Mouse (Mus musculus) cerebellum, postnatal 25 days (tissue): Measurements from ENCODE around the gene Pik3r2.
"Not testable (repeated sequence)": the region's sequence is repeated elsewhere in the genome, so short reads cannot be mapped to it uniquely, and the experiment has no call there.

Experiments used
- DNase-seq, 2 experiments: peaks; one replicate each; pipeline ENCODE4 v3.0.0; 2021; ENCODE audit warnings: mixed read lengths in 2 of 2

The Pik3r2 gene

DNA sequence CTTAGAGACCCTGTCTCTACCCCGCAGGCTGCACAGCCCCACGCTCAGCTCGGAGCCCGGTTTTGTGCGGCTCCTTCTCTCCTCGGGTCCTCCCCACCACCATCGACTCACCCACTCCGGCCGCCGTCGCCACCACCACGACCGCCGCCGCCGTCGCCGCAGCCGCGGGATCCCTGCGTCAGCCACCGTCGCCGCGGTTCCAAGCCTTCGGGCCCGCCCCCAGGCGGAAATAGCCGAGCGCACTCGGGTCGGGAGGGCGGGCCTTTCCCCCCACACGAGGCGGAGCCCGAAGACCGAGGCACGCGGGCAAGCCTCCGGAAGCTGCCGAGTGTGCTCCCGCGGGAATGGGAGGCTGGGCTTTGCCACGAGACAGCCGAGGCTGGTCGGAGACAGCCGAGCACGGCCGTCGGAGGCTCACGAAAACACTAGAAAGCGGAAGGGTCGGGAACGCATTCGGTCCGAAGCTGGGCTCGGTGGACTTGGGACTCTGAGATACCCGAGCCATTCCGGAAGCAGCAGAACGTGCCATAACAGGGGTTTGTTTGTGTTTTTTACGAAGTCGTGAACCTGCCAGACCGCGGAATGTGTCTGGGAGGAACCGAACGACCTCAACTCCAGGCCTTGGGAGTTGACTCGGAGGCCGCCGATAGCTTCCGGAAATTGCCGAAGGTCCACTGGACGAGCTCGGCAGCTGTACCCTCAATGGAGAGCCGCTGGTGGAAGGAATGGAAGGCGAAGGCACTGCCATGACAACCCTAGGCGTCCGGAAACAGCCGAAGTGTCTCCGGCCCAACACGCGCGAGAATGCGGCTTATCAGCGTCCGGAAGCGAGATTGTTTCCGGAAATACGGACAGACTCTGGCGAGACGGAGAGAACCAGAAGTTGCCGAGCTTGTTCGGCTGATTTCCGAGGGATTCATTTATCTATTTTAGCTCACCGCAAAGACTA, at the start of gene Pik3r2:
Gene Pik3r2, minus strand, starts transcription at position 218 of the 949 bp plus-strand sequence.
- DNase-seq = peak; percentile 99

DNA sequence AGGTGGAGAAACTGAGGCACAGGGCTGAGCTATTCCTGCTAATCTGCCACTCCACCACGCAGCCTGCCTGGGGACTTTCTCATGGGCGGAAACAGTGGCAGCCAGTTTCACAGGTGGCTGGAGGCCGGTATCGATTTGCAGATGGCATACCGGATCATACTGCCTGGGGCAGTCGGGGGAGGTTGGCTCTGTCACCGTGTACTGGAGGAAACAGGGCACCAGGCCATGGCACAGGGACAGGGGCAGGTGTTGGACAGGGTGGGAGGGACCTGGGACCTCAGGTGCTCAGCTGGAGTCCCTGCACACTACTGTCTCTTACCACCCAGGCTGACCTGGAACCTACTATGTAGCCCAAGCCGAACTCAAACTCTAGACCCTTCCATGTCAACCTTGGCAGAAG, 49.3 kb upstream of the Pik3r2 start:
- DNase-seq = no peak

DNA sequence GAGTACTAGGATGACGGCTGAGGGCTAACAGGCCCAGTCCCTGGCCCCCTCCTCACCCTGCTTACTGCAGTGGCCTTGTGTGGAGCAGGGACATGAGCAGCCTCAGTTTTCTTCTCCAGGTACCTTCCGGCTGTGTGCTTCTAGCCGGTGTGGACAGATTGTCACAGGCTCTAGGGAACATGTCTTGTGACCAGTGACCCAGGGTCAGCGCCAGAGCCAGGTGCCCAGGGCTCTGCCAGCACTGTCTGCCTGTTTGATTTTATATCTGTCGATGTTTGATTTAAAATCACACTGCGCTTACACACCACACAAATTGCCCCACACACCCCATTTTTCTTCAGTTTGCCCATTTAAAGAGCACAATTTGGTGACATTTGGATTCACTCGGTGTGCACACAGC, 47.3 kb upstream of the Pik3r2 start:
- no peak for DNase-seq

DNA sequence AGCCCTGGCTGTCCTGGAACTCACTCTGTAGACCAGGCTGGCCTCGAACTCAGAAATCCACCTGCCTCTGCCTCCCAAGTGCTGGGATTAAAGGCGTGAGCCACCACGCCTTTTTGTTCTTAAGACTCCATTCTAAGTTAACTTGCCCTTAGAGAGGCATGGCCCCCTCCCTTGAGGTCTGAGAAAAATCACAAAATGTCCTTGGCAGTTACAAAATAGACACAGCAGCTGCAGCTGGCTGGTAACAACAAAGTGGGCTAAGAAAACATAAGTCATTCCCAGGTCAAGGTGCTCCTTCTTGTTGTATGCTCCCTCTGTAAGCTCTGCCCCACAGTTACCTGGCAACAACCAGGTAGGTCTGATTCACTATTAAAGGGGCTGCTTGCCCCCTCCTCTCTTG, 46.1 kb upstream of the Pik3r2 start:
- not testable (repeated sequence) for DNase-seq

DNA sequence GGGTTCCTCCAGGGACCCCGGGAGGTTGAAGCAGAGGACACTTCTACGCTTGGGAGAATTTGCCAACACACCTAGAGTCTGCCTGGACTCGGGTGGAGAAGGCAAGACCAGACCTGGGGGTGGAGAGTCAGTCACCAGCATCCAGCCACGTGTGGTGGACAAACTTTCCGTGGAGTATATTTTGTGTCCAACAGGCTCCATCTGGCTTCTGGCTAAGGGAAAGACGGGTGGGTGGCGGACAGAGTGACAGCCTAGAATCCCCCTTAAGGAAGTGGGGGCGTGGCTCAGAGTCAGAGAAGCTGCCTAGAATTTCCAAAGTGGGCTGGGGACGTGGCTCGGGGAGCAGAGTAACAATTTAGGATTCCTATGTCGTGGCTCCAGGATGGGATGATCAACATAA, 45.5 kb upstream of the Pik3r2 start:
- no peak for DNase-seq

GRCm38 (mm10) chr8:70821399-70821962, 45.0 kb upstream of the Pik3r2 start:
- peak; percentile 74 to 81 for DNase-seq

DNA sequence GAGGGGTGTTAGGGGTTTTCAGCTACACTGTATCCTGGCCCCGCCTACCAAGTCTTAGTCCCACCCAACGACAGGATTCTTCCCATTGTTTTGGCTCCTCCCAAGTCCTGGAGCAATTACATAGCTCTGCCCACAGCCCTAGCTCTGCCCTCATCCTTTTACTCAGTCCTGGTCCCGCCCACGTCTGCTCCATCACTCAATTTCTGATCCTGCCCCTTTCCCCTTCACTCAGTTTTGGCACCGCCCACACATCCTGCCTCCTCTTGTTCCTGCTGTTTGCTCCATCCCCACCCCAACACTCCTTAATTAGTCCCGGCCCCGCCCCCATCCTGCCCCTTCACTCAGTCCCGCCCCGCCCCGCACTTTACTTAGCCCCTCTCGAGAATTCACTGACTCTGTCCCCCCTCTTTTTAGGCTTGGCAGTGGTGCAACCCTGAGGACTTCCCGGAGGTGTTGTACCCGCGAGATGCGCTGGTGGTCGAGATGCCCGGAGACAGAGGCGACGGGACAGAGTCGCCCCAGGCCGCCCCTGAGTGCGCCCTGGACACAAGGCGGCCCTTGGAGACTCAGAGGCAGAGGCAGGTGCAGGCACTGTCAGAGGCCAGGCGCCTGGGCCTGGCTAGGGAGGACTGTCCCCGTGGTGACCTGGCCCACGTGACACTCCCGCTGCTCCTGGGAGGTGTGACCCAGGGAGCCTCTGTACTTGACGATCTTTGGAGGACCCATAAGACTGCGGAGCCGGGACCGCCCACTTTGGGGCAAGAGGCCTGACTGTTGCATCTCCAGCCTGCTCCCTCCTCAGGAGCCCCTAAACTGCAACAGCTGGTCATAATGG, 43.8 kb upstream of the Pik3r2 start:
- no peak for DNase-seq

DNA sequence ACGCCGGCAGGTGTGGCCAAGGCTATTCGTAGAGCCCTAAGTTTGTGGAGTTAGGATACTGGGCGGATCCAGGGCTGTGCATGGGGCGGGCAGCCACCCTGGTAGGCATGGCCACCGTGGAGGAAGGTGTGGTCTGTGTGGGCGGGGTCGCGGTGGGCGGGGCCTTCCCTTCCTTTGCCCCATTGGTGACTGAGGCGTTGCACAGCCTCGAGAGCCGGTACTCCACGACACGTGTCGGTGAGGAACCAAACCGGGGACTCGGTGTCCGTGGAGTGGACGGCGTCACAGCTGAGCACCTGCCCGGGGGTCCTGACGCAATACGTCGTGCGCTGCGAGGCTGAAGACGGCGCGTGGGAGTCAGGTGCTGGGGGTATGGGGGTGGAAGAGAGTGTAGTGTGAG, 40.2 kb upstream of the Pik3r2 start:
- DNase-seq = no peak

DNA sequence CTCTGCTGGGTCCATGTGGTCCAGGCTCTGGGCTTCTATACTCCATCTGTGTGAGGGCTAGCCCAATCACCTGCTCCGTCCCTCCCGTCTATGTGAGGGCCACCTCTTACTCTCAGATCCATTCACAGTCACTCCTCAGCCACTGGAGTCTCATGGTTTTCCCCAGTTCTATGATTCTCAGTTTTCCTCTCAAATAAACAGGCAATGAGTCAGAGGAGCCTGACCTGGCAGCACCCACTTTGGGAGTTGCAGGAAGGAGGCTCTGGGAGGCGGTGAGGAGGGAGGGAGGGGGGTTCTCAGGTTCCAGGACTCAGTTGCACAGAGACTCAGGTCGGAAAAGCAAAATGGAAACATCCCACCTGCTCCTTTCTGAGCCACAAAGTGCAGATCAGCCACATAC, 36.4 kb upstream of the Pik3r2 start:
- DNase-seq = no peak

DNA sequence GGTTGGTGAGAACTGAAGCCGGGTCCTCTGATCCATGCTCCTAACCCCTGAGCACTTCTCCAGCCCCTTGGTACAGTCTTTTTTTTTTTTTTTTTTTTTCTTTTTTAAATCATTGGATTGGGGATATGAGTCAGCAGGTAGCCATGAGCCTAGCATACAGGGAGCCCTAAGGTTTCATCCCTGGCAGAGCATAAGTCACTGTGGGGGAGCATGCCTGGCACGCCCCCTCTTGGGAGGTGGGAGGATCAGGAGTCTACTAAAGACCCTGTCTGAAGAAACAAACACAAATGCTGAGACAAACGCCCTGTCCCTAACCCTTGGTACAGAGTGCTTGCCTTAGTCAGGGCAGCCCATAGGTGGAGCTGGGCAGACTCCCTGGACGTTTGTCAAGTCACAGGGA, 35.5 kb upstream of the Pik3r2 start:
- no peak for DNase-seq

DNA sequence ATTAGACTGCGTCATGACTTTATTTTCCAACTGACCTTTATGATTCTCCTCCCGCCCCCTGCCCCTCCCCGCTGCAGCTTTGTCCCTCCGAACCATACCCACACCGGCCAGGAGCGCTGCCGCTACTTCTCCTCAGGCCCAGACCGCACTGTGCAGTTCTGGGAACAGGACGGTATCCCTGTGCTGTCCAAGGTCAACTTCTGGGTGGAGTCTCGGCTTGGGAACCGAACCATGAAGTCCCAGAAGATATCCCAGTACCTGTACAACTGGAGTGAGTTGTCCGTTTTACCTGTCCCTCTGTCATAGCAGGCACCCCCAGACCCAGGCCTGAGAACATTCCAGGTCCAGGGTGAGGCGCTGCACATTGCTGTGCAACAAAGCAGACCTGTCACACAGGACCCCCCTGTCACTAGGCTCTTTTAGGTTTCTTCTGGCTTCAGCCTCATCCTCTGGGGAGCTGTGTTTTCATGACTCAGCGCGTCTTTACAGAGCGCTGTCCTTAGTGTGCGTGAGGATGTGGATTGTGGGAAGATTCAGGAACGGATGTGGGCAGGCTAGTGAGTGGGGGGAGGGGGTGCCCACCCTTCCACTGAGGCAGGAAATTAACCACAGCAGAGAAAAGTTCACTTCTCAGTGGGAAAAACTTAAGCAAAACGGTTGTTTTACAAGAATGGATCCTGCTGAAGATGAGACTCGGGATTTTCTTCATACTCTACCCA, 34.6 kb upstream of the Pik3r2 start:
- no peak for DNase-seq

GRCm38 (mm10) chr8:70808955-70809701, 32.6 kb upstream of the Pik3r2 start:
- no peak for DNase-seq

DNA sequence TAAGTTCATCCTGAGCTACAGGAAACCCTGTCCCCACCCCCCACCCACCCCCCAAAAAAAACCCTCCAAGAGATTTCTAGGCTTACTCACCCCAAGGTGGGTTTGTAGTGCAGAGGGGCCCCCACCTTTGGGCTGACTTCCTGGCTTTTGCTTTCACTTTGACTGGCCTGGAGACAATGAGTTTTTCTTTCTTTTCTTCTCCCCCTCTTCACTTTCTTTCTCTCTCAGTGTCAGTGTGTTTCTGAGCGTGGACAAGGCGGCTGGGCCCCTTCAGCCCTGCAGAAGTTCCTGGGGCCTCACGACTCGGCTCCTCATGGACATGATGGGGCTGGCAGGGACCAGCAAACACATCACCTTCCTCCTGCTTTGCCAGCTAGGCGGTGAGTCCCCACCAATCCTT, 31.7 kb upstream of the Pik3r2 start, which contains the start of gene Il12rb1:
Gene Il12rb1, plus strand, starts transcription at position 211 of the 400 bp plus-strand sequence.
- DNase-seq = no peak

GRCm38 (mm10) chr8:70807304-70807703, 30.8 kb upstream of the Pik3r2 start:
- no peak for DNase-seq

GRCm38 (mm10) chr8:70806541-70806940, 30.0 kb upstream of the Pik3r2 start:
- DNase-seq = no peak

- DNase-seq = peak; percentile 76 to 87
These were observed 28.1 kb upstream of the Pik3r2 start, which contains the start of gene Mast3 for GRCm38 (mm10) chr8:70804481-70805206. Gene Mast3, minus strand, starts transcription at chr8:70805054.

- DNase-seq = peak; percentile 24 to 41
These were observed 27.4 kb upstream of the Pik3r2 start for GRCm38 (mm10) chr8:70803761-70804480.

GRCm38 (mm10) chr8:70802786-70803510, 26.4 kb upstream of the Pik3r2 start:
- DNase-seq = no peak

- no peak for DNase-seq
These were observed 25.3 kb upstream of the Pik3r2 start for GRCm38 (mm10) chr8:70801830-70802229.

DNA sequence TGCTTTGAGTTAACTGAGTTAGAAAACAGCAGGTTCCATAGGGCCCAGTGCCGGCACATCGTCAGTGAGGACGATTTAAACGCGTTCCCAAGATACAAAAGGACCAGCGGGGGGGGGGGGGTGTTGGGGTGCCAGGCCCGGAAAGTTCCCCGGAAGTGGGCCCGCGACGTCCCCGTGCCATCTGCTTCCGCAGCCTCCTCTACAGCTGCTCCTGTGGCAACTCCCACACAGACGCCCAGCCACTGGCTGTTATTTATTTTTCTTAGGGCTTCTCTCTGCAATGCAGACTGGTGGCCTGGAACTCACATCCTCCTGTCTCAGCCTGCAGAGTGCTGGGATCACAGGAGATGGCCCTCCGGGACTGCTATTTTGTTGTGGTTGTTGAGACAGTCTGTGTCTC, 24.6 kb upstream of the Pik3r2 start:
- DNase-seq = no peak
